Mouse (Mus musculus) midbrain, postnatal 0 days (tissue): ENCODE measurements at regions not wholly inside any gene's neighbourhood (a gene's known extent, or its start where the extent isn't known, plus 50 kb on each side); places are given as distances from the start of the nearest gene placed in this dataset.

Experiments used
- ATAC-seq: fragments of 200-750 bp; cut with Nextera tagmentation; 2 replicates; pipeline ENCODE4 v1.8.0; 2017; ENCODE audit warnings: moderate number of reproducible peaks, mild to moderate bottlenecking, moderate TSS enrichment, moderate library complexity; ENCODE audit not compliant: low FRiP score
- DNase-seq: peaks from one replicate; pipeline ENCODE4 v3.0.0-alpha.2; 2015; ENCODE audit warnings: low spot score
- H3K27ac ChIP-seq: fragments of 300-500 bp; sonication (generic); 2 replicates; pipeline ENCODE4 v1.5.1; 2014; ENCODE audit warnings: low read depth, mild to moderate bottlenecking, low read length, mixed read lengths
- H3K27me3 ChIP-seq: fragments of 300-500 bp; sonication (generic); 2 replicates; pipeline ENCODE4 v1.6.1; 2014; ENCODE audit warnings: low read length, control low read depth, mixed read lengths; ENCODE audit not compliant: insufficient read depth
- H3K36me3 ChIP-seq: fragments of 300-500 bp; sonication (generic); 2 replicates; pipeline ENCODE4 v1.6.1; 2014; ENCODE audit warnings: low read length, control low read depth, mixed read lengths; ENCODE audit not compliant: insufficient read depth
- H3K4me1 ChIP-seq: fragments of 300-500 bp; sonication (generic); 2 replicates; pipeline ENCODE4 v1.6.1; 2014; ENCODE audit warnings: mild to moderate bottlenecking, control low read depth, antibody characterized with exemption, low read length, mixed read lengths; ENCODE audit not compliant: insufficient read depth
- H3K4me2 ChIP-seq: fragments of 300-500 bp; sonication (generic); 2 replicates; pipeline ENCODE4 v1.6.1; 2014; ENCODE audit warnings: low read depth, mild to moderate bottlenecking, low read length, mixed read lengths; ENCODE audit not compliant: poor library complexity, severe bottlenecking
- H3K4me3 ChIP-seq: fragments of 300-500 bp; sonication (generic); 2 replicates; pipeline ENCODE4 v1.5.1; 2014; ENCODE audit warnings: low read depth, mild to moderate bottlenecking, low read length, moderate library complexity
- H3K9ac ChIP-seq: fragments of 300-500 bp; sonication (generic); replicated peaks from 2 replicates; pipeline ENCODE4 v1.6.1; 2014; ENCODE audit warnings: mild to moderate bottlenecking, low read length, moderate library complexity, mixed read lengths; ENCODE audit not compliant: poor library complexity, severe bottlenecking
- H3K9me3 ChIP-seq: fragments of 300-500 bp; sonication (generic); 2 replicates; pipeline ENCODE4 v1.6.1; 2016; ENCODE audit warnings: low read length, control low read depth
- CTCF ChIP-seq: IDR thresholded peaks from 2 replicates; pipeline ENCODE4 v1.5.1; 2016; ENCODE audit warnings: antibody characterized with exemption, mild to moderate bottlenecking
- WGBS: fragments of 180-500 bp; shearing (Covaris S2); extraction: QIAGEN DNeasy Blood & Tissue Kit; methylation state at CpG from one replicate; pipeline ENCODE4 v1.1.7; 2014; 5-methylcytosine and 5-hydroxymethylcytosine counted together

DNA sequence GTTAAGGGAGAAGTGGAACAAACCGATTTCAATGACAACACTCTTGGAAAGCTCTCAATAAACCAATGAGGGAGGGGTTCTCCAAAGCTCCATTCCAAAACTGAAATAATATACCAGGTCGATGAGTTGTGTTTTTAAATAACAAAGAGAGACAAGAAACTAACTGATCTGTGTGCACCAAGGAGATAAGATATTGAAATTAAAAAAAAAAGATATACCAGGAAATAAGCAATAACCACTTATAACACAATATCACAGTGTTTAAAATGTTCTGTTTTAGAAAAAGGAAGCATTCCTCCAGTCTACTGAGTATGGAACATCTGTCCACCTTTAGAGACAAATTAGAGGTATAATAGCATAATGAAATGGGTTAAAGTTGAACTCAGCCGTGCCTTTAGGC, 196.3 kb upstream of the Prdm1 start:
- 61% methylated on average over 3 of the region's 3 CpGs for WGBS
- DNase-seq (no peak), ATAC-seq (no peak)
- H3K36me3 ChIP-seq = no peaks in the 10 kb centered on the region
- no peak overlapping the region for H3K9ac ChIP-seq
- H3K9me3 ChIP-seq = no peaks in the 10 kb centered on the region
- no peak overlapping the region for H3K4me2 ChIP-seq
- H3K27me3 ChIP-seq = no peaks in the 10 kb centered on the region
- no peak overlapping the region for H3K27ac ChIP-seq
- TF ChIP-seq CTCF = no peak
- no peak overlapping the region for H3K4me3 ChIP-seq
- H3K4me1 ChIP-seq = no peaks in the 10 kb centered on the region

DNA sequence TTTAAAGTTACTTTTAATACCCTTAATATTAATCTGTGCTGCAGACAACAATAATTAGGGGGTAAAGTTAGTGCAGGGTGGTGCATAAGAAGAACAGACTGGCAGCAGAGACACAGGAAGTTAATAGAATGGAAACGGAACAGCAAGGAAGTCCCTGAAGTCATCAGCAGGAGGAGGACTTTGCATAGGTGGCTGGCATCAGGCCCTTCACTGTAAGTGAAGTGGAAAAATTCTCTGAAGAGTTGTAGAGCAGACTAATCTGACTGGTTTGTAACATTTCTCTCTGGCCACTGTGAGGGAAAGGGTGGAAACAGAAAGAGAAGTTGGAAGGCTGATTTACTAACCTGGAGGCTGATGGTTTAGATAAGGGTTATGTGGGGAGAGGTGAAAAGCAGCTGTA, 195.5 kb upstream of the Prdm1 start:
- 84% methylated on average over 1 of the region's 1 CpGs for WGBS
- H3K9ac ChIP-seq = no peak overlapping the region
- H3K27me3 ChIP-seq = no peaks in the 10 kb centered on the region
- no peak overlapping the region for H3K4me3 ChIP-seq
- H3K9me3 ChIP-seq = no peaks in the 10 kb centered on the region
- no peak for ATAC-seq
- no peak for DNase-seq
- no peaks in the 10 kb centered on the region for H3K4me1 ChIP-seq
- no peak overlapping the region for H3K27ac ChIP-seq
- TF ChIP-seq CTCF = no peak
- H3K36me3 ChIP-seq = no peaks in the 10 kb centered on the region
- no peak overlapping the region for H3K4me2 ChIP-seq

DNA sequence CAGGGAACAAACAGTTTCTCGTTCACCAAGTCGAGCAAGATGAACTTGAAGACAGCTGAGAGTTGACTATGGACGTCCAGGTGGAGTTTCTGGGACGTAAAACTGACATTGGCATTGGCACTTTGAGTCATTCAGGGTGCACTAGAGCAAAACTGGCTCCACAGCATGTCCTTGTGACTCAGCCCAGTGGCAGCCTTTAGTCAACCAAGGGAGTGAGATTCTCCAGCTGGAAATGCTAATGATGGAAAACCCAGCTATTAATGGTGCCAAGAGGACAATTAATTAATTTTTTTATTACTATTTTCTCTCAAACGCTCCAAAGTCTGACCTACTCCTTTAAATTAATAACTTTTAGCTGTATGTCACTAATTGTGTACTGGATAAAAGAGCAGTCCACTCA, 195.0 kb upstream of the Prdm1 start:
- WGBS = 80% methylated on average over 5 of the region's 5 CpGs
- no peak overlapping the region for H3K27ac ChIP-seq

DNA sequence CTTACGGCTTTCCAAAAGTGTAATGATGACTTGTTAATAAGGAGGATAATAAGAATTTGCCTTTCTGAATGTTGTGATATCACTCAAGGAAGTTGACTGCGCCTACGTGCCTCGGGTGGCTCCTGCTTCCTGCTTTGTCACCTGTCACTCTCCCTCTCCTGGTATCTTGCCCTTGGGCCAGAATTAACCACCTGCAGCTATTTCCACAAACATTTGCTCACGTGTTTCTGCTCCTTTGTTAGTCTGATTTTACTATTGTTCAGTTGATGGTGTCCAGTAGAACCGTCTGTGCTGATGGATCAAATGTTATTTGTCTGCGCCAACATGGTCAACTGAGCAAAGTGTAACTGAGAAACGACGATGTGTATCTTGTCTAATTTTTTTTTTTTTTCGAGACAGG, 193.4 kb upstream of the Prdm1 start:
- 90% methylated on average over 10 of the region's 10 CpGs for WGBS
- Histone ChIP-seq H3K4me2 (no peak overlapping the region), H3K27ac (no peak overlapping the region), H3K9ac (no peak overlapping the region), H3K4me3 (no peak overlapping the region), H3K4me1 (no peaks in the 10 kb centered on the region), H3K9me3 (no peaks in the 10 kb centered on the region), H3K27me3 (no peaks in the 10 kb centered on the region), H3K36me3 (no peaks in the 10 kb centered on the region)
- DNase-seq (no peak), ATAC-seq (no peak)
- no peak for TF ChIP-seq CTCF

More for the DNA sequence above, 195.0 kb upstream of the Prdm1 start:
- H3K4me1 ChIP-seq = no peaks in the 10 kb centered on the region
- H3K9me3 ChIP-seq = no peaks in the 10 kb centered on the region
- no peak overlapping the region for H3K4me3 ChIP-seq
- H3K36me3 ChIP-seq = no peaks in the 10 kb centered on the region
- no peak for ATAC-seq
- DNase-seq = no peak
- no peak overlapping the region for H3K4me2 ChIP-seq
- H3K27me3 ChIP-seq = no peaks in the 10 kb centered on the region
- H3K9ac ChIP-seq = no peak overlapping the region
- no peak for TF ChIP-seq CTCF

DNA sequence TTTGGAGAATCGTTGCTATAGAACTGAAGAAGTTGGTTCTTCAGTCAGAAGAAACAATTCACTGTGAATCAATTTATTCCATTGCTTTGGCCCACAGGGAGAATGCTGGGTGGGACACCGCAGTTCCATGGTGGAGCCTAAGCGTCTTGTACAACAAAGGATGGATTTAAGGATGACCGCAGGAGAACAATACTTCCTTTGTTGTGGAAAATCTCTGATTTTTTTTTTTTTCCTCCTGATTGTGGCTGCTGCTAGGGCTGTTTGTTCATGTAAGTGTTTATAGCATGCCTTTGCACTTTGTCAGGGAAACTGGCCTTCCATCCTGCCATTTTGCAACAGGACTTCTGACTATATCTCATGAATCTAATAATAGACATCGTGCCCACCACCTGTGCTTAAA, 188.3 kb upstream of the Prdm1 start:
- H3K36me3 ChIP-seq = no peaks in the 10 kb centered on the region
- no peak overlapping the region for H3K27ac ChIP-seq
- no peak overlapping the region for H3K4me3 ChIP-seq
- 26% methylated on average over 5 of the region's 5 CpGs for WGBS
- no peak overlapping the region for H3K4me2 ChIP-seq
- no peak for TF ChIP-seq CTCF
- ATAC-seq = no peak
- H3K9ac ChIP-seq = no peak overlapping the region
- DNase-seq = no peak
- no peaks in the 10 kb centered on the region for H3K9me3 ChIP-seq
- no peaks in the 10 kb centered on the region for H3K27me3 ChIP-seq
- no peaks in the 10 kb centered on the region for H3K4me1 ChIP-seq

DNA sequence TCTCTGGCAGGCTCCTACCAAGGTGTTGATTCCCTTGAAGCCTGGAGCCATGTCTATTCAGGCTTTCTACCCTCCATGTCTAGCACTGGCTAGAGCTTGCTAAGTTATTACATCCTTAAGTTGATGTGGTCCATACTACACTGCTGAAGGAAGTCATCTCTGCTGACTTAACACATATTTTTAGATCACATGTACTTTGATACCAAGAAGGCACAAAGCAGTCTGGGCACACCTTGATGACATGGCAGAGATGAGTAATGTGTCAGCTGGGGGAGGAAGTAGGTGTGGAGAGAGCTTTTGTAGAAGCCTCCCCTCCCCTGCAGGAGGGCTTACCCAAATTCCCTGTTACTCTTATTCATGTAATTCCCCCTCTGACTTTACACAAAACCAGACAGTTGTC, 187.6 kb upstream of the Prdm1 start:
- H3K4me1 ChIP-seq = no peaks in the 10 kb centered on the region
- DNase-seq (no peak), ATAC-seq (no peak)
- H3K9ac ChIP-seq = no peak overlapping the region
- H3K9me3 ChIP-seq = no peaks in the 10 kb centered on the region
- no peak overlapping the region for H3K4me3 ChIP-seq
- H3K27me3 ChIP-seq = no peaks in the 10 kb centered on the region
- TF ChIP-seq CTCF = no peak
- H3K36me3 ChIP-seq = no peaks in the 10 kb centered on the region
- no peak overlapping the region for H3K4me2 ChIP-seq
- H3K27ac ChIP-seq = no peak overlapping the region

DNA sequence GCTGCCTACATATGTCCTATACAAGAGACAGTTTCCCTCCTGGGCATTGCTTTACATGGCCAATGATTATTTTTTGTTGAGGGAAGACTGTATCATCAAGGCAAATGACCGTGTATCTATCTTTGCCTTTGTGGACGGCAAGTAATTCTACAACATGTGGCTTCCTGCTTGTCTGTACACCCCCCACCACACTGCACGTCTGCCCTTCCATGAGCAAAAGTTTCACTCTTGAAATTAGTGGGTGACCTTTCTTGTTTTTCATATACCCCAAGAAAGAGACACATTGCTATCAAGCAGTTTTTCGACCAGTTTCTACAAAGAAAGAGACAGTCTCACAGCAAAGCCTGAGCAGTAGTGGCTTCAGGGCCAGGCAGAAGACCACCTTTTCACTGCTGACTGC, 180.5 kb upstream of the Prdm1 start:
- no peaks in the 10 kb centered on the region for H3K36me3 ChIP-seq
- H3K4me2 ChIP-seq = no peak overlapping the region
- no peaks in the 10 kb centered on the region for H3K4me1 ChIP-seq
- no peak overlapping the region for H3K4me3 ChIP-seq
- 92% methylated on average over 4 of the region's 4 CpGs for WGBS
- TF ChIP-seq CTCF = no peak
- DNase-seq (no peak), ATAC-seq (no peak)
- H3K9ac ChIP-seq = no peak overlapping the region
- H3K27ac ChIP-seq = no peak overlapping the region
- H3K9me3 ChIP-seq = no peaks in the 10 kb centered on the region
- H3K27me3 ChIP-seq = no peaks in the 10 kb centered on the region
